Mouse (Mus musculus) right cerebral cortex, postnatal 14 days (tissue): Measurements from ENCODE around the gene Iba57.
A peak's percentile ranks its signal among the peaks of the same experiment; 100 is the strongest.
"Not testable (repeated sequence)": the region's sequence is repeated elsewhere in the genome, so short reads cannot be mapped to it uniquely, and the experiment has no call there.

Experiments
- DNase-seq: peaks from one replicate; pipeline ENCODE4 v3.0.0; 2022

Gene Iba57

GRCm38 (mm10) chr11:59163255-59164236 lies at the start of gene Iba57:
TSS of gene Iba57 (minus strand) at chr11:59163739.
- peak; percentile 98 for DNase-seq

GRCm38 (mm10) chr11:59212892-59213494 lies 49.5 kb upstream of the Iba57 start:
- no peak for DNase-seq

- DNase-seq = not testable (repeated sequence)
Observed at GRCm38 (mm10) chr11:59212320-59212719, 48.8 kb upstream of the Iba57 start.

- DNase-seq = not testable (repeated sequence)
Observed at GRCm38 (mm10) chr11:59211561-59211960, 48.0 kb upstream of the Iba57 start.

GRCm38 (mm10) chr11:59210020-59210419 lies 46.5 kb upstream of the Iba57 start:
- no peak for DNase-seq

- DNase-seq = peak; percentile 43
Observed at GRCm38 (mm10) chr11:59209580-59209979, 46.0 kb upstream of the Iba57 start.

GRCm38 (mm10) chr11:59209003-59209441 lies 45.5 kb upstream of the Iba57 start:
- peak; percentile 63 for DNase-seq

- DNase-seq = peak; percentile 95
Observed at GRCm38 (mm10) chr11:59208153-59208831, 44.8 kb upstream of the Iba57 start, which contains the start of gene 2310033P09Rik. TSS of gene 2310033P09Rik (plus strand) at chr11:59208321.

- peak; percentile 96 for DNase-seq
Observed at GRCm38 (mm10) chr11:59202081-59202995, 38.8 kb upstream of the Iba57 start, which contains the start of gene Mrpl55. TSS of gene Mrpl55 (plus strand) at chr11:59202486.

GRCm38 (mm10) chr11:59201216-59202002 lies 37.9 kb upstream of the Iba57 start:
- no peak for DNase-seq

- DNase-seq = no peak
Observed at GRCm38 (mm10) chr11:59196230-59196629, 32.7 kb upstream of the Iba57 start.

- no peak for DNase-seq
Observed at GRCm38 (mm10) chr11:59192059-59192386, 28.5 kb upstream of the Iba57 start, which contains the start of gene Guk1. TSS of gene Guk1 (minus strand) at chr11:59192212.

GRCm38 (mm10) chr11:59191231-59192058 lies 27.9 kb upstream of the Iba57 start:
- peak; percentile 92 for DNase-seq

- DNase-seq = no peak
Observed at GRCm38 (mm10) chr11:59187706-59188105, 24.2 kb upstream of the Iba57 start.

GRCm38 (mm10) chr11:59185490-59185889 lies 22.0 kb upstream of the Iba57 start:
- DNase-seq = no peak

GRCm38 (mm10) chr11:59183821-59184220 lies 20.3 kb upstream of the Iba57 start:
- DNase-seq = peak; percentile 49

- no peak for DNase-seq
Observed at GRCm38 (mm10) chr11:59182864-59183331, 19.4 kb upstream of the Iba57 start, which contains the start of gene Gjc2. TSS of gene Gjc2 (minus strand) at chr11:59183213.

- DNase-seq = no peak
Observed at GRCm38 (mm10) chr11:59176921-59177320, 13.4 kb upstream of the Iba57 start.

GRCm38 (mm10) chr11:59176475-59176874 lies 12.9 kb upstream of the Iba57 start:
- DNase-seq = no peak
